Mouse (Mus musculus): ENCODE data around the gene Gm49378.

Gm49378 gene

DNA sequence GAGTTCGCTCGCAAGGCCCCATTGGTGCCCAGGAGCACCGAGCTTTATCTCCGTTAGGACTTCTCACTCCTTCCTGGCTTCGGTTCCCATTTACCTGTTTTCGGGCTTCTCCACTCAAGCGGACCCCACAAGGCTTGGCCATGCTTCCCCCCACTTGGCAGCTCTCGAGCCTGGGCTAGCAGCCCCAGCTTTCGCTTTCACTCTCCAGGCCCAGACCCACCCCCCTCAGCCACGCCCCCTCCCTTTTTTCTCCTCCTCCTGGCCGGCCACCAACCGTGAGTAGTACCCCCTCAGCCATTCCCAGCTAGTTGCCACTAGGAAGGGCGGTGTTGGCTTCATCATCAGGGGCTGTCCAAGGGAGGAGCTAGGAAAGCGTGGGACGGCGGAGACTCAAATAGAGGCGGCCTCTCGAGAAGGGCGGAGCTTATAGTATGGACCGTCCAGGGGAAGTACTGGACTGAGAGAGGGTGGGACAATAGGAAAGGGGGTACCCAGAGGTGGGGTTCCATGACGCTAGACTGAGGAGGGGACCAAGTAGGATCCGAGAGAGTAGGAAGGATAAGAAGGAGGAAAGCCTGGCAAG lies 46.9 kb downstream of the Gm49378 start, which contains the start of gene Psme2:
Psme2 (minus strand) TSS at position 366 of the 583 bp plus-strand sequence.
- DNase-seq (ENCODE audit: low spot score in 2 of 2): peak; percentile 66 to 68

- DNase-seq (ENCODE audit: low spot score in 2 of 2): no peak
Measured at GRCm38 (mm10) chr14:55589771-55590448, 47.8 kb downstream of the Gm49378 start.

GRCm38 (mm10) chr14:55589271-55589670 lies 48.4 kb downstream of the Gm49378 start:
- DNase-seq (ENCODE audit: low spot score in 2 of 2): no peak

GRCm38 (mm10) chr14:55586149-55586548 lies 51.5 kb downstream of the Gm49378 start:
- DNase-seq (ENCODE audit: low spot score in 2 of 2): no peak

DNA sequence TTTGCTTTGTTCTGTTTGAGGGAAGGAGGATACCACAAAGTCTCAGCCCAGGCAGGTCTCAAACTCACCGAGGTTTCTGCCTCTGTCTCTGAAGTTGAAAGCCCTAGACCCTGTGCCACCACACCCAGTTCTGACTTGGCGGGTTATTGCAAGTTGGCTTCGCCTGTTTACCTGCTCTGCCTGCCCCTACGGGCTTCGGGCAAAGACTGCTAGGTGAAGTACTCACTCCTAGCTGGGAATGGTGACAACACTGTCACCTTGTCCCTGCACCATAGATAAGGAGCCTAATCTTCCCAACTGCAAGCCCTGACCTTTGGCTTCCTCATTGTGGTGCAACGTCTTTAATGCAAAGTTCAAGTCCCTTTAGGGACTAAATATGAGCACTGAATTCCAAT lies 52.1 kb downstream of the Gm49378 start:
- DNase-seq (ENCODE audit: low spot score in 2 of 2): no peak

DNA sequence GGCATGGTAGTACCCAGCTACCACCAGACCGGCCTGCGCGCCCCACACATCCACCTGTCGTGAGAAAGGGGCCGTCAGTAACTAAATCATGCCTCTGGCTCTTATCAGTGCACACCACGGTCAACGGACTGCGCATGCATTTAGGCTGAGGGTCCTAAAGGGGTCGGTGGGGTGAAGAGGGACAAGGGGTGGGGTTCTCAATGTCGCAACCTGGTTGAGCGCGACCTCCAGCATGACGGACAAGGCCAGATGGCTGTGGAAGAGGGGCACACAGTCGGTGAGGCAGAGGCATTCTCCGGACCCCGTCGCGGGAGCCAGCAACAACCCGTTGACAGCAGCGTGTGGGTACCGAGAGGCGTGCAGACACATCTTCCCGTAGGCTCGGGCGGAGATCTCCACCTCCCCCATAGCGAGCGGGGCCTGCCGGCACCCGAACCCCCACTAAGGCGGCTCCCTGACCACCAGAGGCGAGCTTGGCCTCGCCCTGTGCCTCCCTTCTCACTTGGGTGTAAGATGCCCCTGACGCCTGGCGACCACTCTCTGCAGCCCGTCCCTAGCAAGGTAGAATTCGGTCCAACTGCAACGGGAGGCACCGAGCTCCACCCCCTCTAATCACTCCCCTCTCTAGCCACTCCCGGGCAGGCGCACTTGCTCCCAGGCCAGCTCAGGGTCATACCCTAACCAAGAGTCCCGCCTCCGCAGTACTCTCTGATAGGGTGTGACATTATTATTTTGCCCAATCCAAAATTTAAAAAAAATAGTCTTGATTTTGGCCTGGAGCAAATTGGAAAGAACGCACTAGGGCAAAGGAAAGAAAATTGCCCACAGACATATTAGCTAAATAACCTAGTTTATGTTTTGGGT lies 52.8 kb downstream of the Gm49378 start, which contains the start of gene Emc9:
Emc9 (minus strand) TSS at position 601 of the 864 bp plus-strand sequence.
- peak; percentile 69 to 71 for DNase-seq (ENCODE audit: low spot score in 2 of 2)

DNA sequence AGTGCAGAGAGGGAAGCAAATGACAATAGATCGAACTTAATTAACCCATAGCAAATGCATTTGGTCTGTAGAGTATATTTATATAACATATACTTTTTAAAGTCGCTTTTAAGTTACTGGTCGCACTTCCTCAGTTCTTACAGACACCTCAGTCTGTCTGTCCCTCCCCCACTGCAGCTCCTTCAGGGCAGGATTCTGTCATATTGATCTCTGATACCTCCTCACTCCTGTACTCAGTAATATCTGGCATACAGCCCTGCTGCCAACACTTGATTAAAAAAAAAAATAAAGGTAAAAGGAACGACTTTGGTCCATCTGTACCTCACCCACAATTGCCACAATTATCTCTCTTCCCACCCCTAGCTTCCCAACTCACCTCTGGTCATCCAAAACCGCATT lies 53.4 kb downstream of the Gm49378 start:
- DNase-seq (ENCODE audit: low spot score in 2 of 2): no peak

DNA sequence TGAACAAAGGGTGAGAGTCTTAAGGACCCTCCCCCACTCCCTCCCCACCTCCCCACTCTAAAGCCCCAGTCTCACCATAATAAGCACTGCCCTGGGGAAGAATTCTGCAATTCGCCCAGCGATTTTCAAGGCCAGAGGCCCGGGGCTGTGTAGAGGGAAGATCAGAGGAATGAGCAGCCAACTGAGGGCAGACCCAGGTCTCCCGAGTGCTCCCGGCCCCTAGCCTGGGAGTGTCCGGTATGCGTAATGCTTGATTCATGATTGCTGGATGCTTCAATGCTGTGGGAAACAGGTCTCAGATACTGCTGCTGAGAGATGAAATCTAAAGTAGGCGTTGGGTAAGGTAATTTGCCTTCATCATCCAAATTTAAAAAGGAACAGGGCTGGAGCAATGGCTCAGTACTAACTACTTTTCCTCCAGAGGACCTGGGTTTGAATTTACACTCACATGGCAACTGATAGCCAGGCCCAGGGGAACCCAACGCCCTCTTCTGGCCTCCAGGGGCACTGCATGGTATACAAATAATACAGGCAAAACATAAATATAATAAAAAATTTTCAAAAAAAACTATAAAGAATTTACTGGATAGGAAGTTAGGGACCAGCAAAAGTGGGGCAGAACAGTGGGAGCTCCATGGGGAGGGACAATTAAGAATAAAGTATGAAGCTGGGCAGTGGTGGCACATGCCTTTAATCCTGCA lies 55.6 kb downstream of the Gm49378 start:
- peak in 1 of 2 experiments; percentile 36 for DNase-seq (ENCODE audit: low spot score in 2 of 2)

DNA sequence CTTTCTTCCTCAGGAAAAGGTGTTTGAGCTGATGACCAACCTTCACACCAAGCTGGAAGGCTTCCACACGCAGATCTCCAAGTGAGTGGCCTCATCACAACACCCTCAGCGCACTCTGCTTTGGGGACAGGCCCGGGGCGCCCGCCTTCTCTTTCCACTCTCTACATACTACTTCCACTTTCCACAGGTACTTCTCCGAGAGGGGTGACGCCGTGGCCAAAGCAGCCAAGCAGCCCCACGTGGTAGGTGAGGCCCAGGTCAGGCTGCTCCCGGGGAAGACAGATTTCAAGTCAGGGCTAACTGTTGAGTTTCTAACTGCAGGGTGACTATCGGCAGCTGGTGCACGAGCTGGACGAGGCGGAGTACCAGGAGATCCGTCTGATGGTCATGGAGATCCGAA lies 57.0 kb downstream of the Gm49378 start:
- no peak for DNase-seq (ENCODE audit: low spot score in 2 of 2)

- DNase-seq (ENCODE audit: low spot score in 2 of 2): no peak
Measured at GRCm38 (mm10) chr14:55579511-55580496, 57.9 kb downstream of the Gm49378 start.

Data from spleen, postnatal 14 days (tissue).